Mouse (Mus musculus): Measurements from ENCODE around the gene Ccr10.

- TF ChIP-seq POU5F1 (IDR thresholded peaks at IDR 0.05; ENCODE audit: borderline replicate concordance, low read length) = no peak
- no peak for TF ChIP-seq CTCF (conservative IDR thresholded peaks at IDR 0.05; ENCODE audit: low read length)
- TF ChIP-seq NANOG (IDR thresholded peaks at IDR 0.05; ENCODE audit: borderline replicate concordance, low read length) = no peak
These were observed 9.7 kb upstream of the Ccr10 start for GRCm38 (mm10) chr11:101184984-101185383.

All from E14TG2a.4 (cell line).